Mouse (Mus musculus): ENCODE measurements around the gene 5330417H12Rik.

The 5330417H12Rik gene

GRCm38 (mm10) chr7:107628383-107628782, 3.4 kb upstream of the 5330417H12Rik start:
- no peak for DNase-seq (ENCODE audit: low read depth, low spot score)

GRCm38 (mm10) chr7:107625781-107626180, 820 bp upstream of the 5330417H12Rik start:
- DNase-seq (ENCODE audit: low read depth, low spot score) = no peak

DNA sequence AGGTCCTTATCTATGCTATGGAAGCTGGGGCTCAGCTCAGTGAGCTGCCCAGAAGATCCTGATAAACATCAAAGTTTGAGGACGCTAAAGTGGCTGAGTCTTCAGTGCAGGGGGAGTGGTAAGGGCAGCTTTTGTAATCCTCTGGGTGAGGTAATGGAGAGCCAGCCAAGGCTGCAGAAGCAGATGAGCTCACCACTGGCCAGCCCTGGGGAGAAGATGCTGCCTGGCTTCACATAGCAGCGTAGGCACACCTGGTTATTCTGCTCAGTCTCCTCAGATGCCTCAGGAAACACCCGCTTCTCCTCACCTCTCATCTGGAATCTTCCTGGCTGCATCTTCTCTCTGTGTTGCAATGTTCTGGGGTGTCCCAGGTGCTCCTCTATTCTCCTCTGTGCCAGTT, 529 bp downstream of the 5330417H12Rik start:
- no peak for DNase-seq (ENCODE audit: low read depth, low spot score)

GRCm38 (mm10) chr7:107620137-107620536, 4.8 kb downstream of the 5330417H12Rik start:
- DNase-seq (ENCODE audit: low read depth, low spot score) = no peak

- no peak for DNase-seq (ENCODE audit: low read depth, low spot score)
Observed at GRCm38 (mm10) chr7:107619225-107619624, 5.7 kb downstream of the 5330417H12Rik start.

DNA sequence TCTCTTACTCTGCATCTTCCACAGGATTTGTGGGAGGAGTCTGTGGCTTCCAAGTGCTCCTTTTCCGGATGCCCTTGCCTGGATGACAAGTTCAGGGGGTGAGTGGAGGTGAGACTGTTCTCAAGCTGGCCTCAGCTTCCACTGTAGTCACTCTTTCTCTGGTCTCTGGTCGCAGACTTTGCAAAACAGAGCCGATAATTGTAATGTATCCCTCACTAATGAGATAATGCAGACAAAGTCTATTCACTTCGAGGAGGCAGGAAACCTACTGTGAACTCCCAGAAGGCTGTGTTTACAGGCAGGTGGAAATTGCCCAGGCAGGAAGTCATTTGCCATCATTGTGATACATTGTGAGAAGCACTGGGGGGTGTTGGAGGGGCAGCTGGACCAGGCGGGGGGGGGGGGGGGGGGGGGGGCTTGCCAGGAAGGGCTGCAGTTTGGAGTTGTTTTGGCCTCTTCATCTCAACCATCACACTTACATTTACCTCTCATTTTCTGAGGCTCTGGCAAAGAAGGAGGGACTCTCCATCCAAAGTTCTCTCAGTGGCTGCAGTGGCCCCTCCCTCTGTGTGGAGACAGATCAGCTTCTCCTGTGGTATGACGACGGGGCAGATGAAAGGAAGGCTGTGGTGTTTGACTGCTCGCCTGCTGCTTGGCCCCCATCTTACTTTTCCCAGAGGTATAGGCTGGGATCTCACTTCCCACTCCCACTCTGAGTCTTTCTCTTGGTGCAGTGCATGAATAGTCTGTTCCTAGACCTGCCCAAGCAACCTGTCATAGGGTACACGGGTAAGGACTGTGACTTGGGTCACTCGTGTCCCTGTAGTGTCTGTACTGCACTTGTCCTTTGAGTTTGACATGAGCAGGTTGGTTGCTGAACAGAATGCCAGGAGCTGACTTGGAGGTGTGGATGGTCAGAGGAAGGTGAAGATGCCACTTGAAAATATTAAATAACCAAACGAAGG, 6.7 kb downstream of the 5330417H12Rik start:
- DNase-seq (ENCODE audit: low read depth, low spot score) = peak; percentile 81

DNA sequence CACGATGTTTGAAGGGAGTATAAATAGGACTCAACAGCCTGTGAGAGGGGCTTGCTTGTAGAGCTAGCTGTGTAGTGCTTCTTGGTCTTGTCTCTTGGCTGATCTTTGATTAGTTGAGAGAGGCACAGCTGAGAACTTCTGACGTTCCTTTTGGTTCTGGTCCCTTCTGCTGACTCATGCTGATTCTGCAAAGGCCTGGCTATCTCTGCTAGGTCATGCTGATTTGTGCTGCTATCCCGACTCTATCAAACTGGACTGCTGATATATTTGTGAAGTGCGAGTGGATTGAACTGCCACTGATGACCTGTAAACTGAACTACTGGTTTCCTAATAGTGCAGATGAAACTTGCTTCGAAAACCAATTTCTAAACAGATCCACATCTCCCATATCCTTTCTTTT, 14.1 kb downstream of the 5330417H12Rik start:
- no peak for DNase-seq (ENCODE audit: low read depth, low spot score)

DNA sequence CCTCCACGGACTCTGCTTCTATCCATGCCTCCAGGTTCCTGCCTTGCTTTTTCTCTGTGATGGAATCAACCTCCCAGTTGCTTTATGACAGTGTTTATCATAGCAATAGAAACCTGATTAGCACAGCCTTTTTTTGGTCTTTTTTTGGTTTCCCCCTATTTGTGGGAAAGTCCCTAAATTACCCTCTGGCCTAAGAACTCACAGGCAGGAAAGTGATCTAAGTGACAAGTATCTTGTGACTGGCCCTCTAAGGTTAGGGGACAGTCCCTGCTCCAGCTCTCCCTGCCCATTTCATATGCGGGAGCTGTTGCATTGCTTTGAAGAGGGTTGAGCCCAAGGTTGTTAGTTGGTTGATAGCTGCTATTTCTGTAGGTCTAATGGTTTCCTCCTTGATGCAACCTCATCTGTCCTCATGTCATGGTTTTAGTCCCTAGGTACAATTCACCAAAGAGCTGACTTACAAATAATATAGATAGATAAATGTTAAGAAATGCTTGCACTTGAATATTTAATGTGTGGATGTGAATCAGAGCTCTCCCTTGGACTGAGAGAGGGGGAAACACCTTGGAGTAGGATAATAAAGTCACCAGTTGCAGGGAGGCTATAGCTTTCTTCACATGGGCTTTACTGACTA, 15.2 kb downstream of the 5330417H12Rik start:
- DNase-seq (ENCODE audit: low read depth, low spot score) = no peak

- DNase-seq (ENCODE audit: low read depth, low spot score) = no peak
Observed at GRCm38 (mm10) chr7:107607766-107608165, 17.2 kb downstream of the 5330417H12Rik start.

- DNase-seq (ENCODE audit: low read depth, low spot score) = no peak
Observed at GRCm38 (mm10) chr7:107602913-107603312, 22.0 kb downstream of the 5330417H12Rik start.

DNA sequence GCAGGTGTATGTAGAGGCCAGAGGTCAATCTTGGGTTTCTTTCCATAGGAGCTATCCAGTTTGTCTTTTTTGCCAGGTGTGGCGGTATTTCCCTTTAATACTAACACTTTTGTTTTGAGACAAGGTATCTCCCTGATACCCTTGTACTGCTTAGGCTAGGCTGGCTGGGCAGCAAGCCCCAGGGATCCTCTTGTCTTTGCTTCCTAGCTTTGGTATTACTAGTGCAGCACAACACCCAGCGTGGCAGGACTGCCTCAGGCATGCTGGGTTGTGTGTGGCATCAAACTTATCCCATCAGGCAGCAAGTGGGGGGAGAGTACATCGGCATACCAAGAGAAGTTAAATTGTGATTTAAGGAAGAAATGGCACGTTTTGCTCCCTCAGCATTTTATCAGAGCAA, 22.5 kb downstream of the 5330417H12Rik start:
- no peak for DNase-seq (ENCODE audit: low read depth, low spot score)

DNA sequence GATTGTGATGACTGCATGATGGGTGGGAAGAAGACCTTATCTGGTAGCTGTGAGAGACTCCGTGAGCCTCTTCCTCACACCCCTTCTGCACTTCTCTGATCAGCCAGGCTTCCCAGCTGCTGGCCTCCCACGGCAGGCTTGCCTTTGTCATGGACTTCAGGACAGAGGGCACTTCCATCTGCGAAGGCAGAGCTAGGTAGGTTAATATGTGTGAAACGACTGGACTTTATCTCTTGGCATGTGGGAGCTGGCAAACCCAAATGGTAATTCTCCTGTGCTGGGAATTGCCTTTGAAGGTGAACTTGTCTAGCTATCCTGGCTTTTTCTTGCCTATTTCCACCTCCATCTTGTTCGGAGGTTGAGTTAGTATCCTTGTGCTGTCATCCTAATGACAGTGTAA, 24.3 kb downstream of the 5330417H12Rik start:
- DNase-seq (ENCODE audit: low read depth, low spot score) = no peak

GRCm38 (mm10) chr7:107597956-107598355, 27.0 kb downstream of the 5330417H12Rik start:
- no peak for DNase-seq (ENCODE audit: low read depth, low spot score)

DNA sequence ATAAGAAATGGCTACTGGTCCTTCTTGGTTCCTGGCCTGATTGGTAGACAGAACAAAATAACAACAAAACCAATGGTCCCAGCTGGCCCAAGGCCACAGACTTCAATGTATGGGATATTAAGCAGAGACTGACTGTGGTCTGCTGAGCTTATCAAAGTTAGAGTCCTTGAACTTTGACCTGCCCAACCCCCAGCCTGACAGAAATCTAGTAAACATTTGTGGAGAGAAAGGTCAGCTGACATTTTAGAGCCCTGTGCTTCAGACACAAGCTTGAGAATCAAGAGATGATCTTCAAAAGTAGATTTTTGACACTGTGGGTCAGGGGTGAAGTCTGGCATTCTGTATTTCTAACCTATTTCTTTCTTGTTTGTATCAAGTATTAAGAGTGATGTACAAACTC, 28.2 kb downstream of the 5330417H12Rik start:
- no peak for DNase-seq (ENCODE audit: low read depth, low spot score)

DNA sequence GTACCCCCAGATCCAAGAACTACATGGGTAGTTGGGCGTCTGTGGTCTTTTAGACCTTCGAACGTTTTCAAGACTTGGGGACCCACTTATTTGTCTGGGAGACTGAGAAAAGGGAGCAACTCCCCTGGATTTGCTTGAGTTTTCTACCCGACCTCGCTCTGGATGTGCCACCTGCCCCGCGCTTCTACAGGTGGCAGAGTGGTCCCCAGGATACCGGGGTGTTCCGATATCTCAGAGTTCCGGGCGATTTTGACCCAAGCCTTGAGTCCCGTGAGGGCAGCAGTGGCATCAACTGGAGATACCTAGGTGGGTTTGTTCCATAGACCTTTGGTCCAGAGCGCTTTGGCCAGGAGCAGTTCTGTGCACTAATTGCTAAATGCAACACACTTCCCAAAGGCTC, 29.5 kb downstream of the 5330417H12Rik start:
- DNase-seq (ENCODE audit: low read depth, low spot score) = no peak

DNA sequence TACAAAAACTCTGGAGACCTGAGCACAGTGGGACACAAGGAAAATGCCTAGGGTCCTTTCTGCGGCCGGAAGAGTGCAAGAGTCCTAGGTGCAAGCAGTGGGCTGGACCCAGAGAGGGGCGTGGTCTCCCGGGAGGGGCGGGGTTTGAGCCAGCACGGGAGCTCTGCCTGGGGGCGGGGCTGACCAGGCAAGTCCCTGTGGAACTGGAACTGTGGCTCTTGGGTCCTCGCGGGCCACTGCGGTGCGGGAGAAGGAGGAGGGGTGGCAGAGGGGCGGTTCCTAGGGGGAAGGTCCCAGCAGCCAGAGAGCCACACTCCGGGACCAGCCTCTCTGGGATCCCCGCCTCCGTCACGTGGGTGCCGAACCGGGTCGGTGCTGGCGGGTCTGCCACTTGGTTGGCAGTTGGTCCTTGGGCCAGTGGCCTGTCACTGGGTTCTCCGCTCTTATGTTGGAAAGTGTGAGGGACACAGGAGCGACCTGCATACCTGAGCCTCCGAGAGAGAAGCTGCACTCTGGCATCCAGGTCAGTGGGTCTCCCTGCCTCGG, 30.0 kb downstream of the 5330417H12Rik start, which contains the start of gene Ppfibp2:
Ppfibp2 (plus strand) TSS at position 351 of the 546 bp plus-strand sequence.
- DNase-seq (ENCODE audit: low read depth, low spot score) = peak; percentile 94

GRCm38 (mm10) chr7:107594325-107594856, 30.6 kb downstream of the 5330417H12Rik start:
- peak; percentile 87 for DNase-seq (ENCODE audit: low read depth, low spot score)

- DNase-seq (ENCODE audit: low read depth, low spot score) = peak; percentile 28
Observed at GRCm38 (mm10) chr7:107593904-107594303, 31.1 kb downstream of the 5330417H12Rik start.

GRCm38 (mm10) chr7:107592641-107593040, 32.3 kb downstream of the 5330417H12Rik start:
- no peak for DNase-seq (ENCODE audit: low read depth, low spot score)

DNA sequence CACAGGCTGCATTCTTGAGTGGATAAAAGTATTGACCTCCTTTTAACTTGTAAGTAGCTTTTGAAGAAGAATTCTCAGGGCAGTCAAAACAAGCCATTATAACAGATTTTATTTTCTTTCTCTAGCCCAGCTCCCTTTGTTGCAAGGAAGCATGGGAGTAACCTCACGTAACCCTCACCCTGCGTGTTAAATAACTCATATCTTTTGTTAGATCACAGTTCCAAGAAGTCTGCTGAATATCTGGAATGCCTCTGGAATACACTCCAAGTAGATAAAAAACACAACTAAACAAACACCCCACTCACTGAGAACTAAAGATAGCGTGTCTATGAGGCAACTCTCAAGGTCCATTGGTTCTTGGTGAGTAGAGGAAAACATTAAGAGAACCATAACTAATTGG, 50.7 kb downstream of the 5330417H12Rik start:
- no peak for DNase-seq (ENCODE audit: low read depth, low spot score)

Data from ES-CJ7 (cell line).